Mouse (Mus musculus) right cerebral cortex, postnatal 10 days (tissue): Measurements from ENCODE around the gene Slc30a6.
"Not testable (repeated sequence)": the region's sequence is repeated elsewhere in the genome, so short reads cannot be mapped to it uniquely, and the experiment has no call there.

Source experiments
- DNase-seq, 2 experiments: peaks; one replicate each; pipeline ENCODE4 v3.0.0; 2021; ENCODE audit warnings: low spot score in 2 of 2

The Slc30a6 gene

GRCm38 (mm10) chr17:74449776-74450175 lies 54.4 kb downstream of the Slc30a6 start:
- no peak for DNase-seq

- no peak for DNase-seq
These were observed 58.5 kb downstream of the Slc30a6 start for GRCm38 (mm10) chr17:74453928-74454327.

DNA sequence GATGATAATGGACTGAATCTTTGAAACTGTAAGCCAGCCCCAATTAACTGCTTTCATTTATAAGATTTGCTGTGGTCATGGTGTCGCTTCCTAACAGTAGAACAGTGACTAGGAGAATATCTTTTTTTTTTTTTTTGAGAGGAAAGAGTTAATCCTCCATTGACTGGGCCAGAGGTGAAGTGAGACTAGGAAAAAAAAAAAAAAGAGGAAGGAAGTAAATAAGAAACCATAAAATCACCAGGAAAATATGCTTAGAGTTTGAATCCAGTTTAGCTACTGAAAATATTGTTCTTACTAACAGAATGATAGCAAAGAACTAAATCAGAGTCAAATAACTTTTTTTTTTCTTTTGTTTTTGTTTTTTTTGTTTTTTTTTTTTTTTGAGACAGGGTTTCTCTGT lies 59.3 kb downstream of the Slc30a6 start:
- no peak for DNase-seq

DNA sequence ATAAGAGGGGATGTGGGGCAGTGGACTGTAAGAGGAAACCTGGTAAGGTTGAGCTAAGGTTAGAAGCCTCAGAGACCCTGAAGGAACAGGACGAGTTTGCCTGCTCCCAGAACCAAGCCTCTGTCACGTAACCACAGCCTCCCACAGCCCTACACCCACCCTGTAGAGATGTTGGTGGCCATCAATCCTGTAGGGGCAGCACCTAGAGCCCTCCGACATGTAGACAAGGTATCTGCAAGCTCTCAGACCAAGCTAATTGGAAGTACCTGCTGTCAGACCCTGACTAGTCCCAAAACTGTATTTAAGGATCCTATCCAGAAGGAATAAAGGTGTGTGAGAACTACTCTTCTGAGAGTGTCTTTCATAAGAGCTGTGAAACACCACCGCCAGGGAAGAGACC lies 60.0 kb downstream of the Slc30a6 start:
- no peak for DNase-seq

GRCm38 (mm10) chr17:74456825-74457224 lies 61.4 kb downstream of the Slc30a6 start:
- no peak for DNase-seq

- DNase-seq = no peak
These were observed 62.7 kb downstream of the Slc30a6 start for GRCm38 (mm10) chr17:74457972-74458677.

- DNase-seq = no peak
These were observed 63.5 kb downstream of the Slc30a6 start, which contains the start of gene Nlrc4 for GRCm38 (mm10) chr17:74458711-74459408. Gene Nlrc4 (minus strand): TSS chr17:74459142.

DNA sequence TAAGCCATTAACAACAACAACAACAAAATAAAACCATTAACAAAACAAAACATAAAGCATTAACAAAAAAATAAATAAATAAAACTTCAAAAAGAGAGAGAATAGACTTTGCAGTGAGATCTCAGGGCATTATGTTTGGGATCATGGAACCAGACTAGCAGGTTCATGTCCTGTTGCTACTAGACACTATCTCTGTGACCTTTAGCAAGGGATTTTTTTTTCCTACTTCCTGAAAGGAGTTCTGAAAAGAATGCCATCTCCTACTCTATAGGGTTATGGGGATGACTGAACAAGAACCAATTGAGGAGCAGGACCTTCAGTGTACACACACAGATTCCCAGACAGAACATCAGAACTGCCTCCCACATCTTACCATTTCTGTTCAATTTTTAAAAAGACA lies 68.1 kb downstream of the Slc30a6 start:
- no peak for DNase-seq

DNA sequence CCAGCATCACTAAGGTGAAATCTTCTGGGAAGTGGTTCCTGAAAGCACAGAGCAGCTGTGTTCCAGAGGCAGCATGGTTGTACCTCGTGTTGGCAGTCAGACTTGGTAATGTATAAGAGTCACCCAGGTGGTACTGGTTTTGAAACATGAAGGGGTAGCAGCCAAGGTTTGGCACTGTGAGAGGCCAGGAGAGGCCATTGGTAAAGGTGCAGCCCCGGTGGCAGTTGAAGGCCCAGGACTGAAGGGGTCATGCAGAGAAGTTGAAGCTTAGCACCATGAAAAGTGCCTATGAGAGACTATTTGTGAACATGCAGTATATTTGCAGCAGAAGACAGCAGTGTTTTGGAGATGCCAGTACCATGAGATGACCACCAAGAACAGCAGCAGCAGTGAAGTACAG lies 72.6 kb downstream of the Slc30a6 start:
- not testable (repeated sequence) for DNase-seq

- not testable (repeated sequence) for DNase-seq
These were observed 74.7 kb downstream of the Slc30a6 start for GRCm38 (mm10) chr17:74470133-74470532.
